Mouse (Mus musculus) layer of hippocampus, postnatal 10 days (tissue): Measurements from ENCODE around the gene Uvrag. TPM values are rescaled to one million over a fixed set of nuclear protein-coding genes. Genes with fewer than 3 reads are reported as not detected.

ENCODE experiments used
- DNase-seq, 2 experiments: peaks; one replicate each; pipeline ENCODE4 v3.0.0; 2021; ENCODE audit warnings: low spot score in 2 of 2
- total RNA-seq, 2 experiments: library from RNA; stranded (reverse); gene quantifications; 2 replicates each; pipeline ENCODE4 v1.2.3; 2021

Uvrag gene
- total RNA-seq, 2 experiments from 2014 or later, result 37.6 to 41.0 TPM

DNA sequence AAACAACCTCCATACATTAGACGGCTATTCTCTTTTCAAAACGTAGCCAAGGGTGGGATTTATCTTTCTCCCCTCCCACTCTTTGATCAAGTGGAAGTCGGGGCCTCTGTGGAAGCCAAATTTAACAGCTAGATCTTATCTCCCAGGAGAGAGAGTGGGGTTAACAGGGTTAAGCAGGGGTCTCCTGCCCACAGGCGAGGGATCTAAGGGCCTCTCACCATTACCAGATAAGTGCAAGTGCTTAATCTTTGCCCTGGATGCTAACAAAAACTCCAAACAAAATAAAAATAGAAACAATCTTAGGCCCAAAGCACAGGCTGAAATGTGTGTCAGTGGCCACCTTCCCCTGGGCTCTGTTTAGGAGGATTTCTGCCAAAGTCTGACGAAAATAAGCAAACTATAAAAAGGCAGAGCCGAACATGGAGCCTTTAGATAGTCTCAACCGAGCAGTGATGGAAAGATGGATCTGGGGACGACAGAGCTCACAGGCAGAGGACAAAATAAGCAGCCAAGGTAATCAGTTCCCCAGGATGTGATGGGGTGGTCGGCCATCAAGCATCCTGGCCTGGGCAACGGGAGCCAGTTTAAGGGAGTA, 245.3 kb downstream of the Uvrag start:
- DNase-seq, result no peak

DNA sequence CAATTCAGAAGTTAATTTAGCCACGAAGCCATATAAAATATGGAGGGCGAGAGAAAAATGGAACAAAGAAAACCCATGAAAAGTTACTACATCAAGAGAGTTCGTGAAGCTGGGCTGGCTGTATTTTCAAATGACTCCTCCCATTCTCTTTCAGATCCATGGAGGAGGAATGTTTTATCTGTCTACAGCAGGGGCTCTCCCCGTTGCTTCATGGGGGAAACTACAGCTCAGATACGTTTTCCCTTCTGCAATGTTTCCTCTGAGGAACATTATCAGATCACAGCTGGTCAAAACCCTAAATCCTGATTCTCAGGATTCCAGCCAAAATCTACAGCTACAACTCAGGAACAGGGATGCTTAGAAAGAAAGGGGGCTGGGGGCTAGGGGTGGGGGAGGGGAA, 246.2 kb downstream of the Uvrag start:
- no peak for DNase-seq

DNA sequence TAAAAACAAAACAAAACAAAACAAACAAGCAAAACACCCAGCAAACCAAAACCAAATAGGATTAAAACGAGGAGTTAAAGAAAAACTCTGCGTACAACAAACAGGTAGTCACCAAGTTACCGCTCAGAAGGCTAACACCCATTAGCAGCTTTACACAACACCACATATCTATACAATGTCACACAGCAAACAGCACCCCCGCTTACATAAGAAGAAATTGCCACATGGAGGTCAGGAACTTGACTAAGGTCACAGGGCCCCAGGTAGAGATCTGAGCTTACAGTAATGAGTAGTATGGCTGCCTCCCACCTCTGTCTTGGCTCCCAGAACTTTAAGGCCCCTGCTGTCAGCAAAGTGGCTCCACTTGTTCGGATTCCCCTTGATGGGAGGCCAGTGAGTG, 246.6 kb downstream of the Uvrag start:
- DNase-seq, result no peak

DNA sequence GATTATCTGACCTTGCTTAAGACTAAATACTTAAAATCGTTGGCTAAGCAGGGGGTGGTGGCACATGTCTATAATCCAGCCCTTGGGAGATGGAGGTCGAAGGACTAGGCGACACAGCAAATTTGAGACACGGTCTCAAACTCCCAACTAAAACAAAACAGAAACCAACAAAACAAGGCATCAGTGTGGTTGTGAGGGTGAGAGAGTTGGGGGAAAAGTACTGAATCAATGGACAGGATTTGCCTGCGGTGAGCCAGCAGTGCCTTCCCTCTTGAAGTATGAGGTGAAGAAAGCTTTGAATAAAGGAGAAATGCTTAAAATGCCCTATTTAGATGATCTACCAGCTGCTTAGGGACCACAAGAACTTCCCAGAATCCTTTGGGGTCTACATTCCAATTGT, 247.8 kb downstream of the Uvrag start:
- DNase-seq, result no peak

DNA sequence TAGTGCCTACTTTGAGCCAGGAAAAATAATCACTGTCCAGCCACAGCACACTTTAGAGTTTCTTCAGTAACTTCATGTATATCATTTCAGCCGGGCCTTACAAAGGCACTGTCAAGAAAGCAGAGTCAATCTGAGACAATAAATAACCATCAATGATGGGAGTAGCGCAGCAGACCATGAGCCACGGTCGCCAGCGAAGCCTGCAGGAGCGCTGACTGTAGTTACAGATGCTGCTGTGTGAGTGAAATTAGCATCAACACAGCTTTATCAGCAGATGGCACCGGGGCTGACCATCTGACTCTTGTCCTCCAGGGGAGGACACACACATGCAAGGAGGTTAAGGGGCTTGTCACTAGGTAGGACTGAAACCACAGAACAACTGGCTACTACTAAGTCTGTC, 251.7 kb downstream of the Uvrag start:
- no peak for DNase-seq

DNA sequence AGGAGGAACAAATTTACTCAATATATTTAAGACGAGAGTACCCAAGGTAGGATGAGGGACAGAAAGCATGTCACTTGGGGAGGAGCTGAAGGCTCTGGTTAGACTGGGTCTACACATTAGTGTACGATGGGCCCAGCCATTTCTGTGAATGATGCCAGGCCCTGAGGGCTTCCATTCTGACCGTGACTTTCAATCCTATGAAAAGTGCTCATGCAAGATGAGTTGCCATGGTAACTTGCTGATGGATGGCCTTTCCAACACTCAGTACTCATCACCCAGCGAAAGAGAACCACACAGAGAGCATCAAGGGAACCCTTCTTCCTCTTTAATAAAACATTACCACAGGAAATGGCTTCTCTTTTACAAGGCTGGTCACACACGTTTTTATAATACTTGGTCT, 252.1 kb downstream of the Uvrag start:
- no peak for DNase-seq

DNA sequence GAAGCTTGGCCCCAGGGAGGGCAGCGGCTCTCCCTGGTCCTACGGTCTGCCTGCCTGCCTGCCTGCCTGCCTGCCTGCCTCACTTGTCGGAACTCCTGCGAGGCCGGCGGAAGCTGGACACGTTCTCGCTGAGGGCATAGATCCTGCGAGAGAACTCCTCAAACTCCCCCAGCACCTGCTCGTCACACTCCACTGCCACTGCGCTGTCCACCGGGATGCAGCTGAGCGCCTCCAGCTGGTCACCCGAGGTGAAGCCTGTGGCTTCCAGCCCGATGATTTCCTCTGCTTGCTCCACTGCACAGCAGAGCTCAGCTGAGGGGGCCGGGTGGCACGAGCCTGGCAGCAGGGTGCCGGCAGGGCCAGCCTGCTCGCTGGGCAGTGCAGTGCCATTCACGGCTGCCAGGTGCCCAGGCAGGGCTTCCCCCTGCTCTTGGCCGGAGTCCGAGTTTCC, 253.1 kb downstream of the Uvrag start:
- peak; percentile 44 to 51 for DNase-seq

DNA sequence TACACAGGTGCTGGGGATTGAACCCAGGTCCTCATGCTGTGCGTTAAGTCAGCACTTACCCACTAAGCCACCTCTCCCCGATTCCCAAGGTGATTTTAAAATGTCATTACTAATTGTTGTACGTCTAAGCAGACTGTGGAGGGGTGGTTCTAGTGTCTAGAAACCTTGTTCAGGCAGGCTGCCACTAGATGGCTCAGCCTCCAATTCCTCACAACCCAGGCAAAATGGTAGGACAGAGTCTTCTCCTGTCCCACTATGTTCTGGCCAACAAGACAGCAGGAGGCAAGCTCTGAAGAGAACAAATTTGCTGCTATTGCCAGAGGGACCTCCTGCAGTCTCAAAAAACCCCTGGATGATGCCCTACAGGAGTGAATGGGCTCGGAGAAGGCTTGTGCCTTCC, 259.1 kb downstream of the Uvrag start:
- no peak for DNase-seq

DNA sequence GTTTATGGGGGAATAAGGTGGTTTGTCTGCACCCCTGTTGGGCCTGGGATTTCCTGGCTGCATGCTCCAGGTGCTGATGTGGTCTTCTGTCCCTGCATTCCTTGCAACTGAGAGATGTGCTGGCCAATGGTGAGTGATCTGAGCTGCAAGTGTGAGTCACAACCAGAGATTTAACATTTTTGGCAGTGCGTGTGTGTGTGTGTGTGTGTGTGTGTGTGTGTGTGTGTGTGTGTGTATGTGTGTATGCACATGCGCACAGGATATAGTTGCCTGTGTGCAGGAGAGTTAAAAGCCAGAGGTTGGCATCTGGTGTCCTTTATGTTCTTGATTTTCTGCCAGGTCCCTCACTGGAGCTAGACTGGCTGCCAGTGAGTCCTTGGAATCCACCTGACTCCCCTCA, 261.8 kb downstream of the Uvrag start:
- DNase-seq, result no peak

DNA sequence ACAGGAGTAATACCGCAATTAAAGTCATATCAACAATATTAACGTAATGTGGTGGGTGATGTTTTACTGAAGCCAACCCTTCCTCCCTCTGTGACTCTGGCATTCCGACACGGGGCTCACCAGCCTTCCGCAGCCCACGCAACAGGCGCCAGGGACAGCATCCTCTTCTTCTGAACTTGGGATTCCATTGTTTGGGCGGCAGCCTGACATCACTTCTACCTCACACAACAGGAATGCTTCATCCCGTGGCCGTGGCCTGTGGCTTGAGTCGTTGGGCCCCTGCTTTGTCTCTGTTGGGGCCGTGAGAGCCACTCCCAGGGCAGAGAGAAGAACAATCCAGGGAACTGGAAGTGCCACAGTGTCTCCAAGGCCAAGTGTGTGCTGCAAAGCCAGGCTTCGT, 264.8 kb downstream of the Uvrag start:
- no peak for DNase-seq

DNA sequence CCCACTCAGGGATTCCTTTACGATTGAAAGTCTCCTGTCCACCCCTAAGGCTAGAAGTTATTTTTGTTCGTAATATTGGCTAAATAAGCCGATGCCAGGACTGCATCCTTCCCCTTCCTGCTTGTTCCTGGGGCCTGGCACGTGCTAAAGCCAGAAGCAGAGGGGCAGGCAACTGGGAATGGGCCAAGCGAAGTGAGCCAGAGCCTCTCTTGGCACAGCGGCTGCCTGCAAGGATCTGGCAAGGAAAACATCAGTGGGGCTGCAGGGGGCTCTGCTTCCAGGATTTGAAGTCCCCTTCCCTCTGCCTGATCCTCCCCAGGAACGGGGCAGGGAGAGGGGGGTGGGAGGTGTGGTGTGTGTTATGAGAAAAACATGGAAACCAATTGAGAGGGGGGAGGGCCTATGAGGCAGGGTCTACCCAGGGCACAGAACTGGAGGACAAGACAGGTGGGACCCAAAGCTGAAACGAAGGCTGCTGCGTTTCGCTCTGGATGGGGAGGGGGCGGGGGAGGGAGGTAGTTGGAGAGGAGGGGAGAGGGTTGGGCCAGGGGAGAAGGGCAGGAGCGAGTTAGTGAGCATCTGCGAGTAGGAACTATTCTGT, 265.5 kb downstream of the Uvrag start:
- DNase-seq, result peak; percentile 56 to 70

DNA sequence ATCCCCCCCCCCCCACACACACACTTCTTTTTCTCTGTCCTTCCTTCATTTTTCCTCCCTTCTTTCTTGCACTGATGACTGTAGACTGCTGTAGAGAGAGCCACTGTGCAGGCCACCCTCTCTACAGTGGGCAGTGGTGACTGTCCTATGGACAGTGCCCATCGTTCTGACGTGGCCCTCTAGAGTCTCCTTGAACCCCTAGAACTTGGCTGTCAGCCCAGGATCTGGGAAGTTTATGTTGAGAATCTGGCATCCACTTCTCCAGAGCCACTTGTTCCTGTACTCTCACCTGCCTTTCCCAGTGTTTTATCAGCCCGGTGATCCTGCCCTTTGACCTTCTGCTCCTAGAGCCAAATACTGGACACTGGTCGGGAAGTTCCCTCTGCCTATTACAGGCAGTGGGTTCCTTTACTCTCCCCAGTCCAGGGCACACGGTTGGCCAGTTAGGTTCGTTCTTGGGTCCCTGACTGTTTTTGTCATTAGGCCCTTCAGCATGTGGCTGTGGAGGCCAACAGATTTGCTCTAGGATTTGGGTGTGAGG, 266.5 kb downstream of the Uvrag start:
- no peak for DNase-seq

DNA sequence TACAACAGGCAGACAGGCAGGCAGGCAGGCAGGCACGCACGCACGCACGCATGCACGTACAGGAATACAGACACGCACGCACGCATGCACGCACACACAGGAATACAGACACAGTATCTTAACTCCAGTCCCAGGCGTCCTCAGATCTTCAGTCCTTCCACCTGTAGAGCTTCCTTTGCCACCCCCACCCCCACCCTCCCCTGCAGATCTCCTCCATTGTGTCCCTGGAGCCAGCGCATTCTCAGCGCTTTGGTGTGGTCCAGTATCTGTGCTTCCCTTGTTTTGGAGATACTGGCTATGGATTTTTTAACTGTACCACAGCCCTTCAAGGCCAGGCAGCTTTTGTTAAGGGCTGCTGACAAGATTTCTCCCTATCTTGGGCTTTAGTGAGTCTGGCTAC, 267.6 kb downstream of the Uvrag start:
- DNase-seq, result no peak

DNA sequence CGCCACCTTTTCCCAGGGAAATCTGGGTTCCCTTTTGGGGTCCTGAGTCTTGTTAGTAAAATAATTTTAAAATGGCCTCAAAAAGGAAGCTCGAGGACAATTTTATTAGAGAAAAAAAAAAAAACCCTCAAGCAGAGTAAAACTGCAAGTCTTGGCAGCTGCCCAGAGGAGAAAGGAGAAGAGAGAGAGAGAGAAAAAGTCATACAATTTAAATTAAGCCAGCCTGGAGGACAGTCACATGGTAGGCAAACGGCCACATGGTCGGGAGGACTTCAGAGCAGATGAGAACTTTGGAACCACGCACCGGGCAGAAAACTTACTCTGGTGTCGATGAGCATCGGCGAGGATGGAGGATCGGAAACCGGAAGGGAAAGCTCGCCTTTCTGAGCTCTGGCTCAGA, 269.1 kb downstream of the Uvrag start:
- DNase-seq, result no peak

DNA sequence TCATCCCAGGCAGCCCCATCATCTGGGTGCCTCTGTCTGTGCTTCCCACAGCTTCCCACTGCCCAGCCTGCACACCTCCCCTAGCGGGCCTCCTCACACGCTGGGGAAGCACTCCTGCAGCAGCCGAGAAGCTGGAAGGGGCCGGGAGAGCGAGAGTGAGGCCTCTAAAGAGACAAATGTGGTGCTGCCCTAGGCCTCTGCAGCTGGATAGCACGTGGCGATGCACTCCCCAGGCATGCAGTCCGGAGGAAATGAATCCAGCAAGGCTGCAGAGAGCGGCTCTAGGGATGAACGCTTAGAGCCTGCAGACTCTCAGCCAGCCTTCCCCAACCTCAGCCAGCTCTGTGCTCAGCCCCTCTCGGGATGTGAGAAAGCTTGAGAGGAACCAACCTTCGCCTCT, 270.1 kb downstream of the Uvrag start:
- no peak for DNase-seq

DNA sequence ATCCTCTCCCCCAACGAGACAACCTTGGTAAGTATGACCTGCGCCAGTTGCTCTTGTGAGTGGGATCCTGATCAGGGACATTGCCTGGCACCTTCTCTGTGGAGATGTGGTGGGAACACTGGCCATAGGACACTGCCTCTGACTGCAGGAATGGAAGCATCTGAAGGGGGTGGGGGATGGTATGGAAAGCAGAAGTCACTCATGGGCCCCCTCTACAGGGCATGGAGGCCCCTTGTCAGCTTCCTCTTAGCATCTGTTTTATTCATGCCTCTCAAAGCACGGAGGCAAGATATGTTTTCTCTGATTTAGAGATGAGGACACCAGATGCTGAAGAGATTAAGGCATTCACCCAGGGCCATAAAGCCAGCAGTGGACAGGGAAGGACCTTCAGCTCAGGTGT, 271.9 kb downstream of the Uvrag start:
- no peak for DNase-seq

DNA sequence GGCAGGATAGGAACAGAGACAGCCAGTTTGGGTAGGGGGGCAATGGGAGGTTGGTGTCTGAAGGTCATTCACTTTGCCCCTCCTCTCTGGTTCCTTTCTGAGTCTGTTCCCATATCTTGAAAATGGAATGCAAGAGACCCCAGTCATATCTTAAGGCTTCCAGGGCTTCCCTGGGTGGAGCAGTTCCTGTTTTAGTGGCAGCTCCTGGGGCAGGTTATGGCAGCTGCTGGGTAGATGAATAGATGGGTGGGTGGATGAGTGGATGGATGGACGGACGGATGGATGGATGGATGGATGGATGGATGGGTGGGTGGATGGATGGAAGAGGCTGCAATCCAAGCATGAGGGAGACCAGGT, 273.2 kb downstream of the Uvrag start:
- DNase-seq, result no peak

DNA sequence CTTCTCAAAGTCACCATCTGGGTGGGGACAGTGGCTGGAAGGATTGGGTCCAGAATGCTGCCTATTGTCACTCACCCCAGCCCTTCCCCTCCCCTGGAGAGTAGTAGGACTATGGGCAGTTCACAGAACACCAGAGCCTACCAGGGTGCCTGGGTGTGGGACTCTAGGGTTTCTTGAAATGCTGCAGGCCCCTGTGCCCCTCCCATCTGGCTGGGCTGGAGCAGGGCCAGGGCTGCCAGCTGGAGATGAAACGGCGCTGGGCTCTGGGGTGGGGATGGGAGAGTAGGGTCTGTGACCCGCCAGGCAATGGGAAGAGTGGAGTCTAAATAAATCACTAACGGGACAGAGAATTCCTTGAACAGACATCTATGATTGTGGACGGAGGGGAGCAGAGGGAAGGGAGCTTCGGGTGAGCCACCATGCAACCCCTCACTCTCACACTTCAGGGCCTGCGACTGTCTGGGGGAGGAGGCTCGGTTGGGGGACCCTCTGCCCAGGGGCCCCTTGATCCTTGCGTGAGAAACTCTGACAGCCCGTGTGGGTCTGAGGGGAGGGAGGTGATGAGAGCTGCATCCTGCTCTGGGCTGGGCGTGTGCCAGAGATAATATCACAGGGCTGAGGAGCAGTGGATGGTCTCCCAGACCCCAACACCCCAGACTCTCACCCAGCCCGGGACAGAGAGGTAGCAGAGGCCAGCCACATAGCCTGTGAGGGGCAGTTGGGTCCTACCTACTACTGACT, 273.7 kb downstream of the Uvrag start:
- DNase-seq, result peak in 1 of 2 experiments; percentile 46

DNA sequence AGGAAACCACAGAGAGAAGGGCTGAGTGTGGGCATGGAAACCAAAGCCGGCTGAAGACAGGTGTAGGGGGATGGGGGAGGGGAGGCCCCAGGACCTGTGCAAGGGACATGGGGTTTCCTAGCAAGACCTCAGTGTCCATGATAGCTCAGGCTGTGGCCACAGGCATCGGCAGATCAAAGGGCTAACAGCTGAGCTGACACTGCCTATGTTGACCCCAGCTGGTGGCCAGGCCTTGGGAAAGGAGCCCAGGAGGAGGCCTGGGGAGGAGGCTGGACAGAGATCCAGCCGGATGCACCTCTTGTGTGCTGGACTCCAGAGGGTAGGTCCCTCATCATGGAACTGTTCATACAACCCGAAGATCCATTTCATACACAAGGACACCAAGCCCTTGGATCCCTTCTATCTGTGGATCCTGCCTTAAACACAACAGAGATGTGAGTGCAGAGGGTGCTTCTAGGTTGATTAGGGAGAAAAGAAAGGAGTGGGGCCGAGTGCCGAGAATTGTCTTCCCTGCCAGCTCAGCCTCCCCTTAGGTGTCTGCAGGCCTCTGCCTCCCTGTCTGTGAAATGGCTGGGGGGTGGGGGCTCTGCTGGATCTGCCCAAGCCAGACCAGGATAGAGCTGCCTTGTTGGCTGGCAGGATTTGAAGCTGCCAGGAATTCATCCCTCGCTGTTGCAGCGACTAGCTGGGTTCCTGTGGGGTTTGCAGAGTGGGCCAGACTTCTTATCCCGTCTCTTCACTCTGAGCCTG, 276.8 kb downstream of the Uvrag start:
- no peak for DNase-seq

DNA sequence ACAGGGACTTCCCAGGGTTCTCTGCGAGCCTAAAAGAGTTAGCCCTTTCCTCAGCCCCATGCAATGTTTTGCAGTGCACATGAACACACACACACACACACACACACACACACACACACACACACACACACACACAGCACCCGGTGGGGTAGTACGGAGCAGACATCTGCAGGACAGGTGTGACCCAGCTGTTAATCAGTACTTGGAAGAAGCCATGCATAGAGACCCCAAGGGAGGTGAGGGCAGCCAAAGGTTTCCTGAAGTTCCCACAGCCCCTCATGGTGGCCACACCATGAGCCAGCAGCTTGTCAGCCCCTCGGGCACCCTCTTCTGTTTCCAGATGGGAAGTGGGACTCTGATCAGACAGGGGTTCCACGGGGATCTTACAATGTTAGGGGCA, 277.9 kb downstream of the Uvrag start:
- DNase-seq, result no peak

DNA sequence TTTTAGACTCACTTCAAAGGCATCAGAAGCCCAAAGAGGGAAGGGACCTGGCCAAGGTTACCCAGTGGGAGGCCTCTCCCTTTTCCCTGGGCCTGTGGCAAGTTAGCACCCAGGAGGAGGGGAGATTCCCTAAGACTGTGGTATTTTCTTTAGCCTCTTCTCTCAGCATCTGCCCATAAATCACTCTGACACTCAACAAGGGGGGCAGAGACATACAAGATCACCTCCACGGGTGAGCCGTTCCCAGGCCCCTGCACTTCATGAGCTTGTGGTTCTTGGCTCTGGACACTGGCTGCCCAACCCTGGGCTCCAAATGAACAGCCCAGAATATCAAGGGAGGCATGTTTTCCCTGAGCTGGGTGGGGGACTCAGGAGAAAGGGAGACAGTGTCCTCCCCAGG, 279.9 kb downstream of the Uvrag start:
- DNase-seq, result no peak

DNA sequence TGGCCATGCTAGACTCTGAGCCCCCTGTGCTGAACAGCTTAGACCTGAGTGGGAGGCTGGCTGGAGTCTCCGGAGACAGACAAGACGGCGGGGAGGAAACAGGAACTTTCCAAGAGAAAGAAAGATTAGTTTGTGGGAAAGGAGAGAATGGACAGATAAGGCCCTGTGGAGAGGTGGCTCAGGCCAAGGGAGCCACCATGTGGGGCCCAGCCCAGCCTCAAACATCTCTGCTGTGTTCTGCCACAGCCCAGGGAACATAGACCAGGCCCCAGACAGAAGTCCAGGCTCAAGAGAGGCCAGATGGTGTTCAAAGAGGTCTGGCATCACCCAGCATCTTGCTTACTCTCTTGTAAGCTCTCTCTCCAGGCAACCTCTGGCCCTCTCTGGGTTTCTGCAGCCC, 283.8 kb downstream of the Uvrag start:
- DNase-seq, result no peak
